Mouse (Mus musculus): ENCODE results near the gene Ppp1r1a. TPM values are rescaled to one million over a fixed set of nuclear protein-coding genes. Genes with fewer than 3 reads are reported as not detected.

Gene Ppp1r1a
- polyA plus RNA-seq, 1 experiment from 2014 or later: 38.3 TPM

Other genes with a start within 250 kb of the Ppp1r1a start
- 0.32 and 0.47 TPM in 2 replicates for gene Gpr84, start 227.4 kb downstream of the Ppp1r1a start, polyA plus RNA-seq (2016; fragmentation: Nextera tagmentation; extraction: Ambion mirVana)
- 24.3 and 25.5 TPM in 2 replicates for gene Zfp385a, start 197.9 kb downstream of the Ppp1r1a start, polyA plus RNA-seq (2016; fragmentation: Nextera tagmentation; extraction: Ambion mirVana)
- 26.1 and 26.4 TPM in 2 replicates for gene Itga5, start 171.2 kb downstream of the Ppp1r1a start, polyA plus RNA-seq (2016; fragmentation: Nextera tagmentation; extraction: Ambion mirVana)
- not detected in 2 replicates for gene Gtsf1, start 107.5 kb downstream of the Ppp1r1a start, polyA plus RNA-seq (2016; fragmentation: Nextera tagmentation; extraction: Ambion mirVana)
- gene Gtsf2, start 89.5 kb downstream of the Ppp1r1a start, polyA plus RNA-seq (2016; fragmentation: Nextera tagmentation; extraction: Ambion mirVana): 0.17 TPM in 1 of 2 replicates, not detected in the other
- 1.8 and 2.1 TPM in 2 replicates for gene Nckap1l, start 84.2 kb downstream of the Ppp1r1a start, polyA plus RNA-seq (2016; fragmentation: Nextera tagmentation; extraction: Ambion mirVana)
- gene Pde1b, start 35.0 kb downstream of the Ppp1r1a start, polyA plus RNA-seq (2016; fragmentation: Nextera tagmentation; extraction: Ambion mirVana): 26.4 and 33.1 TPM in 2 replicates
- gene Glycam1, start 27.1 kb upstream of the Ppp1r1a start, polyA plus RNA-seq (2016; fragmentation: Nextera tagmentation; extraction: Ambion mirVana): not detected in 2 replicates
- gene Mucl1, start 217.5 kb upstream of the Ppp1r1a start, polyA plus RNA-seq (2016; fragmentation: Nextera tagmentation; extraction: Ambion mirVana): not detected in 2 replicates